In genomic region chr2:94436952-94437351, GRCm38 (mm10) we compare ENCODE assay signal across 8 mouse cellular contexts. TPM values are rescaled to one million over a fixed set of nuclear protein-coding genes. Genes with fewer than 3 reads are reported as not detected.
DNase-seq lines count a peak whose midpoint lies in the region; ATAC-seq and TF ChIP-seq lines count a peak whose summit lies in the region.

No protein-coding gene starts in this region.

- 2% methylated on average over 10 of the region's 10 CpGs for WGBS in embryonic facial prominence, embryonic 10.5 days
- WGBS in hindbrain, embryonic 14.5 days, result 2% methylated on average over 10 of the region's 10 CpGs
- under 1% methylated on average over 10 of the region's 10 CpGs for WGBS in lung, adult 2 months

- H3K4me3 ChIP-seq in embryonic facial prominence, embryonic 10.5 days, result peak overlapping the region; percentile 97
- H3K4me3 ChIP-seq in hindbrain, embryonic 14.5 days (replicated peaks; ENCODE audit: low read length), result peak overlapping the region; percentile 94
- H3K4me3 ChIP-seq in lung, adult 2 months (replicated peaks; ENCODE audit: extremely low read depth, low read depth, low read length), result peak overlapping the region; percentile 93

- ATAC-seq in hindbrain, embryonic 14.5 days (ENCODE audit: low FRiP score), result no peak
- peak; percentile 38; the same call in 1 of the 2 replicates for ATAC-seq in neutrophil, adult 5-6 weeks (ENCODE audit: extremely low read depth, insufficient number of reproducible peaks, low FRiP score, poor library complexity, severe bottlenecking)

- no peaks in the 10 kb centered on the region for H3K9me3 ChIP-seq in embryonic facial prominence, embryonic 10.5 days
- H3K9me3 ChIP-seq in hindbrain, embryonic 14.5 days (ENCODE audit: control insufficient read depth, low read length), result no peaks in the 10 kb centered on the region

- intact Hi-C loops in left cerebral cortex, postnatal 36 days (cut with DNase I), result no loop called here
- intact Hi-C loops in left cerebral cortex, postnatal 25 days (cut with DNase I), result no loop called here
- intact Hi-C loops in gastrocnemius, postnatal 36 days (cut with DNase I), result no loop called here

- H3K4me1 ChIP-seq in embryonic facial prominence, embryonic 10.5 days, result peaks cover 23% of the 10 kb centered on the region
- H3K4me1 ChIP-seq in hindbrain, embryonic 14.5 days (replicated peaks; ENCODE audit: control insufficient read depth, insufficient read depth, low read length), result peaks cover 23% of the 10 kb centered on the region
- peaks cover 16% of the 10 kb centered on the region for H3K4me1 ChIP-seq in lung, adult 2 months (ENCODE audit: control insufficient read depth, insufficient read depth, low read length)

- H3K4me2 ChIP-seq in hindbrain, embryonic 14.5 days (replicated peaks), result peak overlapping the region; percentile 84

- no peak for TF ChIP-seq CTCF in lung, adult 2 months (IDR thresholded peaks at IDR 0.05; ENCODE audit: insufficient read depth, low read length)

- peak overlapping the region; percentile 92 for H3K27ac ChIP-seq in embryonic facial prominence, embryonic 10.5 days (replicated peaks)
- no peak overlapping the region for H3K27ac ChIP-seq in hindbrain, embryonic 14.5 days

- no peak for TF ChIP-seq POLR2A in lung, adult 2 months (IDR thresholded peaks at IDR 0.05; ENCODE audit: borderline replicate concordance, extremely low read depth, low read depth, low read length)

- peak; percentile 10 to 19 for DNase-seq in left cerebral cortex, postnatal 36 days (ENCODE audit: low spot score in 2 of 2)
- DNase-seq in left cerebral cortex, postnatal 25 days (ENCODE audit: low spot score in 2 of 2), result no peak
- DNase-seq in embryonic facial prominence, embryonic 10.5 days (ENCODE audit: low spot score), result peak; percentile 30
- DNase-seq in hindbrain, embryonic 14.5 days (ENCODE audit: low spot score), result no peak
- DNase-seq in lung, adult 2 months, result peak; percentile 25
- DNase-seq in layer of hippocampus, adult 9-11 months, result no peak
- DNase-seq in gastrocnemius, postnatal 36 days, result no peak

- H3K9ac ChIP-seq in hindbrain, embryonic 14.5 days, result peak overlapping the region; percentile 87

- no peaks in the 10 kb centered on the region for H3K27me3 ChIP-seq in embryonic facial prominence, embryonic 10.5 days (replicated peaks; ENCODE audit: low read depth, poor library complexity, severe bottlenecking)
- no peaks in the 10 kb centered on the region for H3K27me3 ChIP-seq in hindbrain, embryonic 14.5 days (ENCODE audit: control insufficient read depth, insufficient read depth, low read length)

- peaks cover 7% of the 10 kb centered on the region; the same call in 1 of the 2 replicates for H3K36me3 ChIP-seq in embryonic facial prominence, embryonic 10.5 days (replicated peaks)
- no peaks in the 10 kb centered on the region for H3K36me3 ChIP-seq in hindbrain, embryonic 14.5 days (replicated peaks; ENCODE audit: control insufficient read depth, insufficient read depth)

RNA-seq across cellular contexts. Expression of gene Api5, which starts 1.0 kb away (rescaled TPM):
- 10 to 100 TPM; 56.9 to 58.9 TPM for total RNA-seq in left cerebral cortex, postnatal 36 days (2021)
- total RNA-seq in left cerebral cortex, postnatal 25 days (2021), result 10 to 100 TPM; 58.9 to 60.6 TPM
- 224 and 230 TPM in 2 replicates for polyA plus RNA-seq in embryonic facial prominence, embryonic 10.5 days (2016; fragmentation: Nextera tagmentation; extraction: Ambion mirVana)
- 118 and 129 TPM in 2 replicates for polyA plus RNA-seq in hindbrain, embryonic 14.5 days (2014; fragmentation: Nextera tagmentation; extraction: Ambion mirVana)
- 22.2 and 23.1 TPM in 2 replicates for polyA plus RNA-seq in lung, adult 2 months (2012; rRNA removed)
- 91.6 and 94.6 TPM in 2 replicates for total RNA-seq in neutrophil, adult 5-6 weeks (2017)
- 10 to 100 TPM; 15.3 to 17.4 TPM for total RNA-seq in gastrocnemius, postnatal 36 days (2021)

RNA-seq across cellular contexts. Expression of gene Ttc17, which starts 30.5 kb away (rescaled TPM):
- total RNA-seq in left cerebral cortex, postnatal 36 days (2021), result 10 to 100 TPM; 30.3 to 37.4 TPM
- 10 to 100 TPM; 30.6 to 34.1 TPM for total RNA-seq in left cerebral cortex, postnatal 25 days (2021)
- polyA plus RNA-seq in embryonic facial prominence, embryonic 10.5 days (2016; fragmentation: Nextera tagmentation; extraction: Ambion mirVana), result 13.4 and 15.0 TPM in 2 replicates
- 25.1 and 27.9 TPM in 2 replicates for polyA plus RNA-seq in hindbrain, embryonic 14.5 days (2014; fragmentation: Nextera tagmentation; extraction: Ambion mirVana)
- 15.0 and 18.6 TPM in 2 replicates for polyA plus RNA-seq in lung, adult 2 months (2012; rRNA removed)
- total RNA-seq in neutrophil, adult 5-6 weeks (2017), result 41.3 and 42.4 TPM in 2 replicates
- total RNA-seq in gastrocnemius, postnatal 36 days (2021), result 10 to 100 TPM; 17.7 to 20.1 TPM

Comparison
In these comparisons a context has a peak if more than half of its experiments do, and no peak if none do; other contexts are left out.
1. DNase-seq: peak in left cerebral cortex, postnatal 36 days (2 of 2), embryonic facial prominence, embryonic 10.5 days (single experiment) and lung, adult 2 months (single experiment); none in left cerebral cortex, postnatal 25 days (0 of 2), hindbrain, embryonic 14.5 days (single experiment), layer of hippocampus, adult 9-11 months (single experiment) and gastrocnemius, postnatal 36 days (0 of 2).
2. Peak in every context shown above with its lines, with median percentiles within 50 percentile points of each other: H3K4me3 ChIP-seq.